Mouse (Mus musculus): ENCODE measurements around the gene Cdh4.

- no peak for TF ChIP-seq HCFC1 (IDR thresholded peaks at IDR 0.05; ENCODE audit: borderline replicate concordance, insufficient read depth, low read length)
- no peak for TF ChIP-seq ZNF384 (IDR thresholded peaks at IDR 0.05; ENCODE audit: low read depth, low read length)
Measured at GRCm38 (mm10) chr2:179849732-179850131, 407.5 kb downstream of the Cdh4 start.
